Mouse (Mus musculus) thymus, adult 2 months (tissue): Measurements from ENCODE around the gene Ankrd44.

Experiments used
- CTCF ChIP-seq: fragments of 200-500 bp; IDR thresholded peaks from 2 replicates; pipeline ENCODE4 v1.5.1; 2012; ENCODE audit warnings: mild to moderate bottlenecking, control low read depth, low read length, moderate library complexity, borderline replicate concordance; ENCODE audit not compliant: control insufficient read depth, poor library complexity, insufficient read depth; ENCODE audit errors: extremely low read depth
- POLR2A ChIP-seq: fragments of 200-500 bp; IDR thresholded peaks from 2 replicates; pipeline ENCODE4 v1.6.1; 2012; ENCODE audit warnings: mild to moderate bottlenecking, low read length, control low read depth, moderate library complexity; ENCODE audit not compliant: control insufficient read depth, poor library complexity, insufficient read depth; ENCODE audit errors: extremely low read depth

GRCm38 (mm10) chr1:54611891-54612290 is 314.3 kb downstream of the Ankrd44 start:
- no peak for TF ChIP-seq CTCF
- no peak for TF ChIP-seq POLR2A
